Mouse (Mus musculus): ENCODE measurements around the gene Odaph.

GRCm38 (mm10) chr5:91983490-91983889, 3.8 kb upstream of the Odaph start:
- TF ChIP-seq CTCF (IDR thresholded peaks at IDR 0.05; ENCODE audit: extremely low read depth, insufficient read depth, insufficient read length, insufficient replicate concordance) = no peak
- TF ChIP-seq POLR2A (IDR thresholded peaks at IDR 0.05; ENCODE audit: low read depth, low read length) = no peak

All from spleen, adult 2 months (tissue).